Mouse (Mus musculus): ENCODE measurements around the gene Ppp1ca.

The Ppp1ca gene

GRCm38 (mm10) chr19:4232186-4232572, 40.3 kb downstream of the Ppp1ca start:
- no peak for DNase-seq (ENCODE audit: low spot score)

DNA sequence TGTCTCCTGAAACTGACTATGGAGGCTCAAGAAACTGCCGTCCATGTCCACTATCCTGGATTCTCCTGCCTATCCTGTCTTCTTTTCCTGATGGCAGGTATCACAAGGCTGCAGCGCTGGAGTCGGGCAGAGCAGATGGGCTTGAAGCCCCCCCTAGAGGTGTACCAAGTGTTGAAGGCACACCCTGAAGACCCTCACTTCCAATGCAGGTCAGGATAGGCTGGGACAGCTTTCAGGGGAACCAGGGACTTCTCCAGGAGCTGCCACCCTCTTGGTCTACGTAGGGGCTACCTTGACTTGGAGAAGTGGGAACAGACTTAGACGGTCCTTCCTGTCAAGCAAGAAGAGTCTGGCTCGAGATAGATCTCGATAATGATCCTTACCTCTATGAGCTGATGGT, 40.8 kb downstream of the Ppp1ca start:
- no peak for DNase-seq (ENCODE audit: low spot score)

DNA sequence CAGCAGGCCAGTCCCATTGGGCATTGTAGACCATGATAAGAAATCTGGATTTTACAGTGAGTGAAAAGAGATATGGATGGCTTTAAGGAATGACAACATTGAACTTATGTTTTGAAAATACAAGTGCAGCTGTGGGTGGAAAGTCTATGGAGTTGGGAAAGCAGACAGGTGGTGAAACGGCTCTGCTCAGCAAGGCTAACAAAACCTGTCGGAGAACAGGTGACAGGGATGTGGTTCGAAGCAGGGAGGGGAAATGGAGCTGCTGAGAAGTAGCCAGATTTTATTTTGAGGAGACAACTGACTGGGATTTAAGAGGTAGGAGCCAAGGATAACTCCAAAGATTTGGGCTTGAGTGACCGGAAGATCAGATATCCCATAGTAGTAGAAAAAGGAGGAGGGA, 42.7 kb downstream of the Ppp1ca start:
- no peak for DNase-seq (ENCODE audit: low spot score)

GRCm38 (mm10) chr19:4240247-4240668, 48.4 kb downstream of the Ppp1ca start:
- DNase-seq (ENCODE audit: low spot score) = peak; percentile 57

- DNase-seq (ENCODE audit: low spot score) = no peak
Measured at GRCm38 (mm10) chr19:4242416-4242815, 50.6 kb downstream of the Ppp1ca start.

DNA sequence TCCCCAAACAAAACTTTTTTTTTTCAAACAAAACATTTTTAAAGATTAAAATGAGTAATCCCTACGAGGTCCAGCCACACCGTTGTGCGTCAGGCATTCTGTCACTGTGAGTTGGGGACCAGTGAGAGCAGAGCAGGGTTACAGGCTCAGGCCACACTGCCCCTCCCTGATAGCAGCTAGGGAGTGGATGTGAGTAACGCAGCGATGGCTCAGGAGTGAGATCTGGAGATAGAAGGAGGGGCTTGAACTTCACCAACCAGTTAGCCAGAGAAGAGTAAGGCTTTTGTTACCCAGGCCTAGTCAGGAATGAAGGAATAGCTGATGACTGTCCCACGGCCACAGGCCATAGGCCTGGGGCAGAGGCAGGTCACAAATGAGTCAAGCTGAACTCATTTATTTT, 52.9 kb downstream of the Ppp1ca start:
- DNase-seq (ENCODE audit: low spot score) = no peak
